Mouse (Mus musculus) CH12.LX (cell line): ENCODE measurements around the gene Ndufb2. TPM values are rescaled to one million over a fixed set of nuclear protein-coding genes. Genes with fewer than 3 reads are reported as not detected.

Experiments used
- DNase-seq: peaks from one replicate; pipeline ENCODE4 v3.0.0-alpha.2; 2013; ENCODE audit errors: extremely low read depth
- H3K27ac ChIP-seq: 2 replicates; pipeline ENCODE4 v1.5.1; 2012; ENCODE audit warnings: low read depth, mild to moderate bottlenecking, control low read depth, moderate library complexity; ENCODE audit not compliant: insufficient read depth
- H3K27me3 ChIP-seq: replicated peaks from 2 replicates; pipeline ENCODE3; 2012; ENCODE audit warnings: inconsistent platforms
- H3K36me3 ChIP-seq, 2 experiments: replicated peaks in 1 of 2; 2 replicates each; pipeline versions ENCODE3 to v1.6.1; 2012; ENCODE audit warnings: inconsistent platforms in 1 of 2, low read length in 1 of 2, mild to moderate bottlenecking in 1 of 2, mixed read lengths in 1 of 2, moderate library complexity in 1 of 2; ENCODE audit not compliant: control insufficient read depth in 1 of 2, insufficient read depth in 1 of 2
- H3K4me1 ChIP-seq, 2 experiments: 2 replicates each; pipeline ENCODE4 v1.6.1; 2012; ENCODE audit warnings: inconsistent platforms in 1 of 2, moderate library complexity in 1 of 2; ENCODE audit not compliant: insufficient read depth in 2 of 2, control insufficient read depth in 1 of 2
- H3K4me2 ChIP-seq: 2 replicates; pipeline ENCODE4 v1.6.1; 2012; ENCODE audit warnings: low read depth, mild to moderate bottlenecking, control low read depth; ENCODE audit not compliant: poor library complexity, insufficient read depth, severe bottlenecking
- H3K4me3 ChIP-seq, 3 experiments: fragments of 150-350 bp in 1 of 3; sonication (generic) in 1 of 3; replicated peaks in 1 of 3; 2 replicates each; pipeline versions ENCODE3 to v1.5.1; 2011 to 2012; ENCODE audit warnings: low read depth in 2 of 3, low read length in 2 of 3, mild to moderate bottlenecking in 2 of 3, moderate library complexity in 2 of 3, control low read depth in 1 of 3, improper control_type of control experiment in 1 of 3, inconsistent platforms in 1 of 3, mixed read lengths in 1 of 3; ENCODE audit not compliant: poor library complexity in 1 of 3
- H3K79me2 ChIP-seq: replicated peaks from 2 replicates; pipeline ENCODE4 v1.6.1; 2012; ENCODE audit warnings: mild to moderate bottlenecking, moderate library complexity; ENCODE audit not compliant: control insufficient read depth, poor library complexity, insufficient read depth, severe bottlenecking; ENCODE audit errors: extremely low read depth
- H3K9ac ChIP-seq: 2 replicates; pipeline ENCODE4 v1.6.1; 2012; ENCODE audit warnings: low read depth, mild to moderate bottlenecking, control low read depth, moderate library complexity; ENCODE audit not compliant: insufficient read depth
- H3K9me3 ChIP-seq: replicated peaks from 2 replicates; pipeline ENCODE3; 2012; ENCODE audit warnings: low read length, inconsistent platforms, mixed read lengths
- BHLHE40 ChIP-seq: IDR thresholded peaks from 2 replicates; pipeline ENCODE4 v1.6.1; 2011; ENCODE audit warnings: mild to moderate bottlenecking, low read depth, low read length, improper control_type of control experiment
- CHD1 ChIP-seq: IDR thresholded peaks from 2 replicates; pipeline ENCODE4 v1.6.1; 2012; ENCODE audit warnings: low read depth, low read length, improper control_type of control experiment, inconsistent platforms
- CHD2 ChIP-seq: IDR thresholded peaks from 2 replicates; pipeline ENCODE4 v1.6.1; 2011; ENCODE audit warnings: low read length, improper control_type of control experiment
- CTCF ChIP-seq, 2 experiments: IDR thresholded peaks in 1 of 2; conservative IDR thresholded peaks in 1 of 2; 2 replicates each; pipeline ENCODE4 v1.5.1; 2011 to 2012; ENCODE audit warnings: low read depth in 2 of 2, low read length in 2 of 2, improper control_type of control experiment in 1 of 2, inconsistent platforms in 1 of 2, mild to moderate bottlenecking in 1 of 2, moderate library complexity in 1 of 2
- E2F4 ChIP-seq: IDR thresholded peaks from 2 replicates; pipeline ENCODE4 v1.6.1; 2011; ENCODE audit warnings: low read depth, low read length, improper control_type of control experiment; ENCODE audit not compliant: insufficient replicate concordance
- ELF1 ChIP-seq: IDR thresholded peaks from 2 replicates; pipeline ENCODE4 v1.6.1; 2014; ENCODE audit warnings: low read depth, mild to moderate bottlenecking, inconsistent platforms, low read length, improper control_type of control experiment
- EP300 ChIP-seq: IDR thresholded peaks from 2 replicates; pipeline ENCODE4 v1.6.1; 2011; ENCODE audit warnings: low read length, improper control_type of control experiment
- ETS1 ChIP-seq: conservative IDR thresholded peaks from 2 replicates; pipeline ENCODE4 v1.6.1; 2012; ENCODE audit warnings: low read depth, mild to moderate bottlenecking, inconsistent platforms, low read length, improper control_type of control experiment, moderate library complexity
- GABPA ChIP-seq: IDR thresholded peaks from 2 replicates; pipeline ENCODE4 v1.6.1; 2012; ENCODE audit warnings: low read depth, low read length, improper control_type of control experiment, inconsistent platforms; ENCODE audit not compliant: insufficient replicate concordance
- HCFC1 ChIP-seq: IDR thresholded peaks from 2 replicates; pipeline ENCODE4 v1.6.1; 2012; ENCODE audit warnings: low read depth, mild to moderate bottlenecking, inconsistent platforms, low read length, improper control_type of control experiment
- IRF4 ChIP-seq: IDR thresholded peaks from 2 replicates; pipeline ENCODE4 v1.6.1; 2014; ENCODE audit warnings: low read depth, mild to moderate bottlenecking, inconsistent platforms, low read length, improper control_type of control experiment
- JUN ChIP-seq: IDR thresholded peaks from 2 replicates; pipeline ENCODE4 v1.6.1; 2011; ENCODE audit warnings: low read depth, mild to moderate bottlenecking, low read length, improper control_type of control experiment, moderate library complexity; ENCODE audit not compliant: insufficient read depth
- JUND ChIP-seq: conservative IDR thresholded peaks from 2 replicates; pipeline ENCODE4 v1.6.1; 2011; ENCODE audit warnings: low read depth, low read length, improper control_type of control experiment
- KAT2A ChIP-seq: IDR thresholded peaks from 2 replicates; pipeline ENCODE4 v1.6.1; 2012; ENCODE audit warnings: low read length, improper control_type of control experiment, inconsistent platforms; ENCODE audit not compliant: insufficient replicate concordance
- MAFK ChIP-seq: IDR thresholded peaks from 2 replicates; pipeline ENCODE4 v1.6.1; 2011; ENCODE audit warnings: low read length, improper control_type of control experiment; ENCODE audit not compliant: insufficient replicate concordance
- MAX ChIP-seq: IDR thresholded peaks from 2 replicates; pipeline ENCODE4 v1.6.1; 2011; ENCODE audit warnings: low read length, improper control_type of control experiment
- MAZ ChIP-seq: IDR thresholded peaks from 2 replicates; pipeline ENCODE4 v1.6.1; 2012; ENCODE audit warnings: low read depth, mild to moderate bottlenecking, inconsistent platforms, low read length, improper control_type of control experiment, moderate library complexity
- MEF2A ChIP-seq: IDR thresholded peaks from 2 replicates; pipeline ENCODE4 v1.6.1; 2014; ENCODE audit warnings: low read depth, mild to moderate bottlenecking, inconsistent platforms, low read length, improper control_type of control experiment, borderline replicate concordance
- MXI1 ChIP-seq: IDR thresholded peaks from 2 replicates; pipeline ENCODE4 v1.6.1; 2011; ENCODE audit warnings: mild to moderate bottlenecking, low read depth, low read length, improper control_type of control experiment
- MYC ChIP-seq: IDR thresholded peaks from 2 replicates; pipeline ENCODE4 v1.6.1; 2011; ENCODE audit warnings: low read depth, mild to moderate bottlenecking, improper control_type of control experiment, low read length
- NELFE ChIP-seq: IDR thresholded peaks from 2 replicates; pipeline ENCODE4 v1.6.1; 2011; ENCODE audit warnings: low read depth, low read length, improper control_type of control experiment
- NRF1 ChIP-seq: IDR thresholded peaks from 2 replicates; pipeline ENCODE4 v1.6.1; 2014; ENCODE audit warnings: low read depth, mild to moderate bottlenecking, inconsistent platforms, low read length, improper control_type of control experiment, moderate library complexity
- PAX5 ChIP-seq: IDR thresholded peaks from 2 replicates; pipeline ENCODE4 v1.6.1; 2012; ENCODE audit warnings: low read length, inconsistent platforms, mixed read lengths
- POLR2A ChIP-seq: IDR thresholded peaks from 2 replicates; pipeline ENCODE4 v1.6.1; 2011; ENCODE audit warnings: low read depth, mild to moderate bottlenecking, improper control_type of control experiment, low read length
- POLR2AphosphoS2 ChIP-seq: IDR thresholded peaks from 2 replicates; pipeline ENCODE4 v1.6.1; 2011; ENCODE audit warnings: low read depth, low read length, improper control_type of control experiment
- RAD21 ChIP-seq: IDR thresholded peaks from 2 replicates; pipeline ENCODE4 v1.6.1; 2011; ENCODE audit warnings: low read depth, mild to moderate bottlenecking, low read length, improper control_type of control experiment, moderate library complexity
- RCOR1 ChIP-seq: conservative IDR thresholded peaks from 2 replicates; pipeline ENCODE4 v1.6.1; 2012; ENCODE audit warnings: low read depth, mild to moderate bottlenecking, inconsistent platforms, low read length, improper control_type of control experiment
- SIN3A ChIP-seq: IDR thresholded peaks from 2 replicates; pipeline ENCODE4 v1.6.1; 2012; ENCODE audit warnings: low read length, improper control_type of control experiment, inconsistent platforms
- SMC3 ChIP-seq: IDR thresholded peaks from 2 replicates; pipeline ENCODE4 v1.6.1; 2011; ENCODE audit warnings: low read depth, low read length, improper control_type of control experiment
- TBP ChIP-seq: conservative IDR thresholded peaks from 2 replicates; pipeline ENCODE4 v1.6.1; 2011; ENCODE audit warnings: low read depth, low read length, improper control_type of control experiment
- TCF12 ChIP-seq: IDR thresholded peaks from 2 replicates; pipeline ENCODE4 v1.6.1; 2014; ENCODE audit warnings: low read depth, mild to moderate bottlenecking, inconsistent platforms, low read length, improper control_type of control experiment
- UBTF ChIP-seq: IDR thresholded peaks from 2 replicates; pipeline ENCODE4 v1.6.1; 2012; ENCODE audit warnings: low read depth, mild to moderate bottlenecking, inconsistent platforms, low read length, improper control_type of control experiment, moderate library complexity
- USF1 ChIP-seq: IDR thresholded peaks from 2 replicates; pipeline ENCODE4 v1.6.1; 2014; ENCODE audit warnings: low read depth, mild to moderate bottlenecking, inconsistent platforms, low read length, improper control_type of control experiment
- USF2 ChIP-seq: conservative IDR thresholded peaks from 2 replicates; pipeline ENCODE4 v1.6.1; 2011; ENCODE audit warnings: low read depth, low read length, improper control_type of control experiment
- ZC3H11A ChIP-seq: IDR thresholded peaks from 2 replicates; pipeline ENCODE4 v1.6.1; 2012; ENCODE audit warnings: low read depth, mild to moderate bottlenecking, inconsistent platforms, low read length, improper control_type of control experiment
- ZKSCAN1 ChIP-seq: IDR thresholded peaks from 2 replicates; pipeline ENCODE4 v1.6.1; 2012; ENCODE audit warnings: low read depth, inconsistent platforms, low read length, improper control_type of control experiment, borderline replicate concordance
- ZMIZ1 ChIP-seq: IDR thresholded peaks from 2 replicates; pipeline ENCODE4 v1.6.1; 2012; ENCODE audit warnings: low read depth, mild to moderate bottlenecking, inconsistent platforms, low read length, improper control_type of control experiment
- ZNF384 ChIP-seq: IDR thresholded peaks from 2 replicates; pipeline ENCODE4 v1.6.1; 2012; ENCODE audit warnings: low read depth, low read length, improper control_type of control experiment, inconsistent platforms
- dilution Hi-C: fragments of 300-500 bp; cut with MboI; formaldehyde crosslinking; loops from 2 replicates; pipeline ENCODE4 v1.14.3; 2020; ENCODE audit warnings: low sequenced_read_pairs; ENCODE audit not compliant: extremely low pct_unique_long_range_greater_than_20kb, extremely low pct_ligation_motif_present
- in situ Hi-C: fragments of 300-500 bp; cut with MboI; formaldehyde crosslinking; loops from 3 replicates; pipeline ENCODE4 v1.14.3; 2019; ENCODE audit warnings: low sequenced_read_pairs, low pct_ligation_motif_present, low pct_unique_long_range_greater_than_20kb, mixed read lengths
- polyA plus RNA-seq: library from polyadenylated mRNA; unstranded; fragments of >175 nt; gene quantifications from 2 replicates; pipeline ENCODE4 v1.2.1, GENCODE M21; 2012; ENCODE audit warnings: low read depth; ENCODE audit not compliant: insufficient read length
- total RNA-seq, 2 experiments: library from RNA; depleted of rRNA; stranded (reverse); fragments of 300-350 nt in 1 of 2; fragments of >200 nt in 1 of 2; gene quantifications; 2 replicates each; pipeline ENCODE4 v1.2.3; 2012 to 2014

The Ndufb2 gene
- 162 and 165 TPM in 2 replicates for total RNA-seq (2012; rRNA removed)
- total RNA-seq (2014; rRNA removed): 154 and 225 TPM in 2 replicates
- 90.9 and 96.4 TPM in 2 replicates for polyA plus RNA-seq

- Histone ChIP-seq H3K9me3 (no peaks in the 10 kb centered on the region), H3K4me2 (peak within 1 kb of the TSS; percentile 84), H3K79me2 (peaks cover 13% of the 10 kb centered on the region), H3K27me3 (no peaks in the 10 kb centered on the region), H3K36me3 (peaks cover 6 to 56% of the 10 kb centered on the region in 2 experiments), H3K4me1 (peaks cover 4 to 24% of the 10 kb centered on the region in 2 experiments; a peak in 2 of 4 replicates), H3K4me3 (peak within 1 kb of the TSS; percentile 80 to 93 (median 81)), H3K9ac (peak within 1 kb of the TSS; percentile 79), H3K27ac (peak within 1 kb of the TSS; percentile 65)
- peak; percentile 94 for DNase-seq
- in situ Hi-C loops: no loop called here
- dilution Hi-C loops: no loop called here
- TF ChIP-seq SIN3A (peak; percentile 77; the same call in 1 of the 2 replicates), CHD1 (no peak), SMC3 (no peak), E2F4 (no peak), POLR2AphosphoS2 (peak; percentile 86; the same call in 1 of the 2 replicates), MXI1 (no peak; the same call in 1 of the 2 replicates), MAFK (no peak), IRF4 (no peak), TCF12 (peak; percentile 79), UBTF (no peak), USF2 (no peak), MAX (peak; percentile 53; the same call in 1 of the 2 replicates), ZKSCAN1 (no peak), ETS1 (no peak), BHLHE40 (no peak; the same call in 1 of the 2 replicates), MYC (no peak), TBP (peak; percentile 66; the same call in 1 of the 2 replicates), JUN (peak; percentile 11; the same call in 1 of the 2 replicates), CHD2 (peak; percentile 63), CTCF (conservative IDR thresholded peaks at IDR 0.05 in 1 of 2, IDR thresholded peaks at IDR 0.05 in 1 of 2; ENCODE audit: low read depth in 2 of 2, low read length in 2 of 2) (no peak), RCOR1 (no peak), ZMIZ1 (peak; percentile 71; the same call in 1 of the 2 replicates), ELF1 (peak; percentile 74), KAT2A (peak; percentile 85; the same call in 1 of the 2 replicates), PAX5 (no peak), EP300 (no peak), ZC3H11A (no peak), GABPA (peak; percentile 75), NRF1 (peak; percentile 64), MAZ (no peak), POLR2A (peak; percentile 90), USF1 (no peak), ZNF384 (no peak), HCFC1 (peak; percentile 93), NELFE (peak; percentile 88), MEF2A (no peak), RAD21 (no peak), JUND (no peak)
These were observed at the start of gene Ndufb2 for GRCm38 (mm10) chr6:39592401-39593214. Gene Ndufb2, plus strand, starts transcription at chr6:39592574.
